Mouse (Mus musculus) cerebellum, postnatal 14 days (tissue): ENCODE results near the gene Ttc25.
"Not testable (repeated sequence)": the region's sequence is repeated elsewhere in the genome, so short reads cannot be mapped to it uniquely, and the experiment has no call there.

ENCODE experiments used
- DNase-seq, 2 experiments: peaks; one replicate each; pipeline ENCODE4 v3.0.0; 2021; ENCODE audit warnings: mixed read lengths in 2 of 2

Ttc25 gene

GRCm38 (mm10) chr11:100574708-100575483 lies 29.5 kb downstream of the Ttc25 start, which contains the start of gene Cnp:
Gene Cnp, plus strand, starts transcription at chr11:100574904.
- peak; percentile 69 to 70 for DNase-seq

GRCm38 (mm10) chr11:100575484-100575855 lies 30.1 kb downstream of the Ttc25 start:
- peak in 1 of 2 experiments; percentile 35 for DNase-seq

DNA sequence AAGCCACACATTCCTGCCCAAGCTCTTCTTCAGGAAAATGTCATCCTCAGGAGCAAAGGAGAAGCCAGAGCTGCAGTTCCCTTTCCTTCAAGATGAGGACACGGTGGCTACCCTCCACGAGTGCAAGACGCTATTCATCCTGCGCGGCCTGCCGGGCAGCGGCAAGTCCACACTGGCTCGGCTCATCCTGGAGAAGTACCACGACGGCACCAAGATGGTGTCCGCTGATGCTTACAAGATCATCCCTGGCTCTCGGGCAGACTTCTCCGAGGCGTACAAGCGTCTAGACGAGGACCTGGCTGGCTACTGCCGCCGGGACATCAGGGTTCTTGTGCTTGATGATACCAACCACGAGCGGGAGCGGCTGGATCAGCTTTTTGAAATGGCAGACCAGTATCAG lies 30.8 kb downstream of the Ttc25 start:
- DNase-seq: no peak

DNA sequence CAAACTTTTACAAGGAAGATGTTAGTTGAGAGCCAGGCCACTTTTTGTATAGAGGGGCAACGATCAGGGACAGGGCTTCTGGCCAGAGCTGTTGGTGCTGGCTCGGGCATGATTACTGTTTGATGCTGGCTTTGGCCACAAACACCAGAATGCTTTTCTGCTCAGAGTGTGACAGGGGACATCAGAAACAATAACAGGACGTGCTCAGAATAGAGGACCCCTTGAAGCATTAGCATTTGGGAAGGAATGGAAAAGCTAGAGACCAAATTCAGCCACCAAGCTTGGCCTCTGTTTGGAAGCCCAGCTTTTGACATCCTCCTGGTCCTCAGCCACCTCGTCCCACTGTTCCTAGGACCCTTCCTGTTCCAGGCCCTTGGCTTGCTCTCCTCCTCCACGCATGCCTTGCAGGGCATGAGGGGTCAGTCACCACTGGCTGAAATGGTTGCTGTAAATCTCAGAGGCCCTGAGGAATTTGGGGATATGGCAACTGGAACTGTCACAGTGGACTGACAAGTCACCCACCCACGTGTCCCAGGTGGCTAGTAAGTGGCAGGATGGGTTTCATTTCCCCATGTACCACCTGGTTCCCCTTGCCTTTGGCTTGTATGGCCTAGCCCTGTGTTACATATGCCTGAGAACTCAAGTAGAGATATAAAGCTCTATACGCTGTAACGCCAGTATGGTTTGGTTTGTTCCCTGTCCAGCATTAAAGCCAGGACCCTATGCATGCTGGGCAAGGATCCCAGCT lies 32.6 kb downstream of the Ttc25 start:
- DNase-seq: no peak

- DNase-seq: no peak
Measured at GRCm38 (mm10) chr11:100579116-100579799, 33.9 kb downstream of the Ttc25 start.

- no peak for DNase-seq
Measured at GRCm38 (mm10) chr11:100580275-100580674, 34.9 kb downstream of the Ttc25 start.

DNA sequence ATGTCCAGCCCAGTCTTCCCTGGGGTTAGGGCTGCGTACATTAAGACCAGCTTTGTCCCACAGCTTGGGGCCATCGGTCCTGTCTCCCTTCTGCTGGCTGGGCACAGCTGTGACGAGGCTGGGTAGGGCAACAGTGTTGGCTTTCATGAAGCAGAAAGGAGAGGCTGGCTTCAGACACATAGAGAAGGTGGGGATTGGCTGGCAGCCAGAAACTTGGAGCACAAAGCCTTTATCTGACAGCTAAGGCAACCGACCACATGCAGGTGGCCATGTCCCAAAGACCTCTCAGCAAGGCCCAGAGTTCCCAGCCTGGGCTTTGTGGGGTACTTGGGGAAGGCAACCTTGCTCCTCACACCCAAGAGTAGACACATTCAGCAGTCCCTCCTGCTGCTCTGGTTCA lies 36.3 kb downstream of the Ttc25 start:
- DNase-seq: peak; percentile 58 to 73

- DNase-seq: not testable (repeated sequence)
Measured at GRCm38 (mm10) chr11:100582413-100582812, 37.0 kb downstream of the Ttc25 start.

GRCm38 (mm10) chr11:100582836-100583235 lies 37.4 kb downstream of the Ttc25 start:
- no peak for DNase-seq

GRCm38 (mm10) chr11:100584561-100584961 lies 39.2 kb downstream of the Ttc25 start:
- DNase-seq: no peak

GRCm38 (mm10) chr11:100585148-100585547 lies 39.7 kb downstream of the Ttc25 start:
- DNase-seq: no peak

GRCm38 (mm10) chr11:100588462-100588861 lies 43.1 kb downstream of the Ttc25 start:
- no peak for DNase-seq

GRCm38 (mm10) chr11:100592346-100593046 lies 47.1 kb downstream of the Ttc25 start:
- DNase-seq: no peak

GRCm38 (mm10) chr11:100594608-100595007 lies 49.2 kb downstream of the Ttc25 start:
- DNase-seq: no peak

- no peak for DNase-seq
Measured at GRCm38 (mm10) chr11:100595533-100595932, 50.1 kb downstream of the Ttc25 start.

- no peak for DNase-seq
Measured at GRCm38 (mm10) chr11:100598074-100598473, 52.7 kb downstream of the Ttc25 start.

- DNase-seq: no peak
Measured at GRCm38 (mm10) chr11:100601372-100601771, 56.0 kb downstream of the Ttc25 start.

DNA sequence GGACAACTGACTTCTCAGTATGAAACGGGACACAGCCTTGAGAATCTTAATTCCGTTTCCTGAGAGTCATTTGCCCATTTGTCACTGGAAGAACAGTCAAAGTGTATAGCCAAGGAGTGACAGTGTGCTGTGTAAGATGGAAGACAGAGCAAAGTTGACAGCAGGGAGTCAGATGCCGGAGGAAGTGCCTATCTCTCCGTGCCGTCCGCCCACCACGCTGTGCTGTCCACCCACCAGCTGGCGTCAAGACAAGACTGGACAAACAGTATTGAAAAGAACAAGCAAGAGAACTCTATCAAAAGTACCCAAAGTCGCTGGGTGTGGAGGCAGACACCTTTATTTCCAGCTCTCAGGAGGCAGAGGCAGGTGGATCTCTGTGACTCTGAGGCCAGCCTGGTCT lies 57.7 kb downstream of the Ttc25 start:
- DNase-seq: no peak

- DNase-seq: no peak
Measured at GRCm38 (mm10) chr11:100603813-100604212, 58.4 kb downstream of the Ttc25 start.

DNA sequence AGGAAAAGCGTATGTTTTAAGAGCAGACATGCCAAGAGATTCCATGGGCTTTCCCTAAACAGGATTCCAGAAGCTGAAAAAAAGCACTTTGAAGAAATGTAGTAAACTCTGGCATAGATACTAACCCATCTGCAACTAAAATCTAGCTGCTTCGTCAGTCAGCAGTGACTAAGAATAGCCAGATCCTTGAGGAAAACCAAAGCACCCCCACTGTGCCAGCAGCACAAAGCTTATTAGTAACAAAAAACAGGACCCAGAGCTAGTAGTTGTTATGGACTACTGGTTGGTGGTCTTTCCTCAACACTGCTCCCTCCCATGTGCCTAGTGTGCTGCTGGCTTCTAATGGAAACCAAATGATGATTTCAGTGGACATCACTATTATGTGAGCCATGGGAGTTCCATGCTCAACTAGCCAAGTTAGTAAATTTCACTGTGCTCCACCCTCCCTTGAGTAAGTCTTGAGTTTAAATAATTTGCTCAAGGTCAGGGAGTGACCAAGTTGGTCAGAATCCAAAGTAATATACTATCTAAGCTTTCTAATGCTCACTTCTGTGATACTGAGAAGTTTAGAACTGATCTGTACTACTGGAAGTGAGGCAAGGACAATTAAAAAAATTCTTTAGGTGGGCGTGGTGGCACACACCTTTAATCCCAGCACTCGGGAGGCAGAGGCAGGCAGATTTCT lies 59.1 kb downstream of the Ttc25 start:
- peak in 1 of 2 experiments; percentile 37 for DNase-seq

GRCm38 (mm10) chr11:100605451-100605850 lies 60.0 kb downstream of the Ttc25 start:
- DNase-seq: peak; percentile 37 to 54

GRCm38 (mm10) chr11:100607121-100607520 lies 61.7 kb downstream of the Ttc25 start:
- DNase-seq: no peak
